Mouse (Mus musculus) CD4-positive, CD25-positive, alpha-beta regulatory T cell, adult 4 months (primary cell): Measurements from ENCODE around the gene Tmem94. TPM values are rescaled to one million over a fixed set of nuclear protein-coding genes. Genes with fewer than 3 reads are reported as not detected.

ENCODE experiments used
- ATAC-seq: one replicate; pipeline ENCODE4 v1.8.0; 2017
- polyA plus RNA-seq, 2 experiments: library from polyadenylated mRNA; unstranded; fragments of 100-300 nt; shearing (Covaris generic); gene quantifications; one replicate each; pipeline ENCODE4 v1.2.1; 2017

Gene Tmem94
- polyA plus RNA-seq, 2 experiments from 2014 or later: 8.5 to 17.5 TPM

GRCm38 (mm10) chr11:115766356-115766943 is 1.2 kb downstream of the Tmem94 start:
- ATAC-seq: no peak

GRCm38 (mm10) chr11:115766981-115767380 is 1.7 kb downstream of the Tmem94 start:
- ATAC-seq: no peak

DNA sequence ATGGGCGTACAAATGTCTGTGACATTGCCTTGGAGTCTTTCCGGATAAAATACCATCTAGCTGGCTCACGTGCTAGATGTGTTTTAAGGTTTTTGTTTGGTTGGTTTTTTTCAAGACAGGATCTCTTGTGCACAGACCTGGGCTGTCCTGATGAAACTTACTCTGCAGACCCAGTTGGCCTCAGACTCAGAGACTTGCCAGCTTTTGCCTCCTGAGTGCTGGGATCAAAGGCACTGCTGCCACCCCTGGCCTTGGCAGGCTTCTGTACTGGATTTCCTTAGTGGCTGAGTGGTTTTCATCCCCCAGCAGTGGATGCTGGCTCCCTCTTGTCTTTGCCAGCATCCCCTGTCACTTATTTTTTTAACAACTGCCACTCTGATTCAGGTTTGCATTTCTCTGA is 3.7 kb downstream of the Tmem94 start:
- ATAC-seq: no peak

DNA sequence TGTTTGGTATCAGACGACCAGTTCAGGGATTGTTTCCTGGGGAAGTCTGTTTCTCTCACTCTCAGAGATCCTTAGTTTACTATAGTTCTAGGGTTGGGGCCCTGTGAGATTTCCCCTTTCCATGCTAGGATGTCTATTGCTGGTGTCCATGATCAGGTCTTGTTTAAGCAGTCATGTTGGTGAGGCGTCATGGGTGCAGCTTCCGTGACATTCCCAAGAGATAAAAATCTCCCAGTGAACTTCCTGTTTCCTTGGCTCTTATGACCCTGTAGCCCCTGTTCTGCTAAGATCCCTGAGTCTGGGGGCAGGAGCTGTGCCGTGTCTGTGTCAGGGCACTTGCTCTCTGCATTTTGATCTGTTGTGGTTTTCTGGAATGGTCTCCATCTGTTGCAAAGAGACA is 9.4 kb downstream of the Tmem94 start:
- no peak for ATAC-seq

DNA sequence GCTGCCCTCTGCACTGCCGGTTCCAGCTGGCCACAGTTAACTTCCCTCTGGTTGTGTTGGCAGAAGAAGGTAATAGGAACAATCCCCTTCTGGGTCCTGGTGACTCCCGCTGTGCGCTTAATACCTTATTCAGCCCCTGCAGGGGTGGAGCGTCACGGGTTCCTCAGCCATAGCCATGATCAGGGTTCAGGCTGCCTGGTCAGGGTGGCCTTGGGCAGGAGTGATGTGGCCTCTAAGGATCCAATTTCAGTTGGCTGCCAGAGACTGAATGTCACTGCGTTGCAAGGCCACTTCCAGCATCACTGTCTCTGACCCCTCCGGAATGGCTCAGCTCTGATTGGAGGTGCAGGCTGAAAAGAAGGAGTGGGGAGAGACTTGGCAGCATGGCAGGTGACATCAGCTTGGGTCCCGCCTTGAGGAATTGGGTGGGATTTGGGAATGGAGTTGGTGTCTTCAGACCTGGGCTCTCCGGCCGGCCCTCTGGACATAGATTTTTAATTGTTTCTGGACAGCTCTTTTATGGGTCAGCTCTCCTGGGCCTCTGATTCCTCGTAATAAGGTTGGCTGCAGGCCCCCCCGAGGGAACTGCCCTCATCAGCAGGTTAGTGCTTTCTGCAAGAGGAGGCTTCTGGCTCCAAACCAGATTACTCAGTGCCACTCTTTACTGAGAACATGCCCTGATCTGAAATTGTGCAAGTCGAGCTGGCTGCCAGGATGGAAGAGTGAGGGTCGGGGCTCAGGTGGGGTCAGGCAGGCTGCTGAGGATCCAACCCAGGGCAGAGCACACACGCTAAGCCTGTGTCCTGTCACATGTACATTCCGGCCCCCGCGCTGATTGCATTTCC is 10.8 kb downstream of the Tmem94 start:
- no peak for ATAC-seq

DNA sequence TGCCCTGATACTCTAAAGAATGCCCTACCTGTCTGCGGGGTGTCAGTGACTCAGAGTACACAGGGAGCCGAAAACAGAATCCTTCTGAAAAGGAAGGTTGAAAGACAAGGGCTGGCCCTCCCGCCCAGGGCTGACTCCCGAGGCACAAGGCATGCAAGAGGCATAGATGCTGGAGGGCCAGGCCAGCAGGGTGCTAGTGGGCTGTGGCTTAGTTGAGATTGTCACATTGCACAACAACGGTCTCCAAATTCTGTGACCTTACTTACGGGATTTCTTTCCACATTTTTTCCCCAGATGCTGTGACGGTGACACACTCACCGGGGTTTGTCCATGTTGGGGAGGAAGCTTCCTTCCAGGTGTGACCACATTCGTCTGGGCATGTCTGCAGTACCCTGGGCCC is 11.7 kb downstream of the Tmem94 start:
- no peak for ATAC-seq

DNA sequence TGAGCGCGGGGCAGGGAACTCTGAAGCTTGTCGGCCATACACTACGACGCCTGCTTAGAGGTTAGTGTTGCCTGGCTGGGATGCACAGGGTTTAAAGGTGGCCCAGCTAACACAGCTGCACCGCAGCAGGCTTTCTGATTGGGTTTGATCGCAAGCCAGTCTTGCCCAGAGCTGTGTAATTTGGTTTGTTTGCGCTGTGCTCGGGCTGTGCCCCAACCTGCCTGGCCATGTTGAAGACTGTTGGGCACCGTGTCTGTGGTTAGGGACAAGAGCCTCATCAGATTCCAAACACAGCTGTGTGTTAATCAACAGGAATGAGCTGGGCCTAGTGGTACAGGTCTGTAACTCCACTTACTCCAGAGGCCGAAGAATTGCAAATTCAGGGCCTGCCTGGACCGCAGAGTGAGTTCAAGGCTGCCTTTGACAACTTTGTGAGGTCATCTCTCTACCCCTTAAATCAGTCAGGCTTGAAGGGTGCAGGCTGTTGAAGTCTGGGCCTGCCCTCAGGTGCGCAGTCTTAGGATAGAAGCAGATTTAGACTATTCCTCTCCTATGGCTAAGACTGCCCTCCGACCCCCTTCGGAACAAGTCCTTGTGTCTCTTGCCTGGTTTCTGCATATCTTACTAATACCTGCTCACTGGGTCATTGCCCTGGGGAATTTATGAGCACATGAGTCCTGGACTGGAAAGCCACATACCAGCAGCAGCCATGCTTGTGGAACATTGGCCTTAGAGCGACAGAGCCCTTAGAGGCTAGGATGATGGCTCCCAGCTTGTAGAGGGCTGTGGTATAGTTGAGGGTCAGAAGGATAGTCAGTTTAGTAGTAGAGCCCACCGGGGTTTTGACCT is 12.5 kb downstream of the Tmem94 start:
- no peak for ATAC-seq

DNA sequence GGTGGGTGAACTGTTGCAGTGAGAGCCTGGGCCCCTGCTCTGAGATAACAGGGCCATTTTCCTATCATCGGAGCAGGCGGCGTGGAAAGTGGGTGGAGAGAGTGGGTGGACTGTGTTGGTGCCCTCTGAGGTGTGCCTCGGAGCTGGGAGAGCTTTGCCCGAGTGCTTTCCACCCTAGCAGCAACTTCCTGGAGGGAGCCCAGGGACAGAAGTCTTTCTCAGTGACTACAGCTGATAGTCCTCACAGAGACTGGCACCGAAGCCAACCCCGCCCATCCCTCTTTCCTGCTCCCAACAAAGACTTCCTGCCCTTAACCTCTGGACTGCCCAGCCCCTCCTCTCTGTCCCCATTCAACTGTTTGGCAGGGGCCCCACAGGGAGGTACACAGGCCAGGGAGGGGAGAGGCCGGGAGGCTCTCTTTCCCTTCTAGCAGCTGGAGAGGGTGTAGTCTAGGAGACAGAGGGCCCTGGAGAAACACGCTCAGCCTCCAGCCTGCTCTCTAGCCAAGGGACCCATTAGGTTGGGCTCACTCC is 13.9 kb downstream of the Tmem94 start:
- ATAC-seq: no peak

- ATAC-seq: no peak
Observed at GRCm38 (mm10) chr11:115780141-115781070, 15.2 kb downstream of the Tmem94 start.

DNA sequence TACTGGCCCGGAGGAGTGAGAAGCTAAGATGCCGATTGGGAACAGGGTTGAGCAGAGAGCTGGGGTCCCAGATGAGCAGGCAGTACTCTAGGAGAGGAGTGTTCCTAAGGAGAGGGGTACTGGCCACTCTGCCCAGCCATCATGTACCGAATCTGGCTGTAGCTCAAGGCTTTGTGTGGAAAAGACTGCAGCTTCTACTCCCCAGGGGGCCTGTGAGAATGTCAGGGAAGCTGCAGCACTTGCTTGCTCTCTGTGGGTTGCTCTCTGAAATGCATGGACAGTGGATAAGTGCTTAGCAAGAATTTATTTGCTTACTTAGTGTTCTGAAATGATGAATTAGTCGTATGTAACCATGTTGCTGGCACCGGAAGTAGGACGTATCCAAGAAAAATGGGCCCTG is 21.2 kb downstream of the Tmem94 start:
- no peak for ATAC-seq

DNA sequence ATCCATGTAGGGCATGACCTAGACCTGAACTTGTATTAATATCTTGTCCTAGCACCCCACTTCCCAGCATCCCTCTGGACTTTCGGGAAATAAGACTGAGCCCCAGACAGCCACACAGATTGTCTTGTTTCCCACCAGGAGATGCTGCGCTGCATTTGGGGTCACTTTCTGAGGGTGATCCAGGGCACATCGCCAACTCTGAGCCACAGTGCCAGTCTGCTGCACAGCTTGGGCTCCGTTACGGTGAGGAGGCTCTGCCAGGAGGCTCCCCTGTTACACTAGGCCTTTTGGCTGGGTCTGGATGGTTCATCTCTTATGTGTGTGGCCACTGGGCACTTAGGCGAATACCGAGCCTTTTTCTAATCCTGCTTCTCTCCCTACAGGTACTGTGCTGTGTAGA is 24.6 kb downstream of the Tmem94 start:
- ATAC-seq: no peak

DNA sequence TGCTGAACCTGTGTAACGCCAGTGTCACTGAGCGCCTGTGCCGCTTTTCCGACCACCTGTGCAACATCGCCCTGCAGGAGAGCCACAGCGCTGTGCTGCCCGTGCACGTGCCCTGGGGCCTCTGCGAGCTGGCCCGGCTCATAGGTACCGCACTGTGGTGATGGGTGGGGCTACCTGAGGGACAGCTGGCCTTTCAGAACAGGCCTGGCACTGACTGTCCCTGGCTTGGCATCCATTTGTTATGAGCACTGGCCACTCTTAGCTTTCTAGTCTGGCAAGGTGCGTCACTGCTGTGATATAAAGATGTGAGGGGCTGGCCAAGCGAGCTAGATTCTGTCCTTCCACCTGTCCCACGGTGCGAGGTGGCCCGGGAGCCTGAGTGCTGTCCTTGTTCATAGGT is 26.7 kb downstream of the Tmem94 start:
- no peak for ATAC-seq

DNA sequence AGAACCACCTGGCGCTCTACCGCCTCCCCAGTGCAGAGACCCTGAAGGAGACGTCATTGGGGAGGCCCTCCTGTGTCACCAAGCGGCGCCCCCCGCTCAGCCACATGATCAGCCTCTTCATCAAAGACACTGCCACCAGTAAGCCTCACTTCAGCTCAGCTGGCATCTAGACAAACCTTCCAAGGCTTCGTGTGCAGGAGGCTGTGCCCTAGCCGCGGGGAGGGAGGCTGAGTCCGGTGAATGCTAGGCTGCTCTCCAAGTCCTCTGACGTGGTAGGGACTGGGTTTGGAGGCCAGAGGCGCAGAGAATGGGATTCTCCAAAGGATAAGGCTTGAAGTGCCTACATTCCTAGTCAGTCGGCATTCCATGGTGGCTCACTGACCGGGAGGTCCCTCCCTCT is 27.1 kb downstream of the Tmem94 start:
- no peak for ATAC-seq

DNA sequence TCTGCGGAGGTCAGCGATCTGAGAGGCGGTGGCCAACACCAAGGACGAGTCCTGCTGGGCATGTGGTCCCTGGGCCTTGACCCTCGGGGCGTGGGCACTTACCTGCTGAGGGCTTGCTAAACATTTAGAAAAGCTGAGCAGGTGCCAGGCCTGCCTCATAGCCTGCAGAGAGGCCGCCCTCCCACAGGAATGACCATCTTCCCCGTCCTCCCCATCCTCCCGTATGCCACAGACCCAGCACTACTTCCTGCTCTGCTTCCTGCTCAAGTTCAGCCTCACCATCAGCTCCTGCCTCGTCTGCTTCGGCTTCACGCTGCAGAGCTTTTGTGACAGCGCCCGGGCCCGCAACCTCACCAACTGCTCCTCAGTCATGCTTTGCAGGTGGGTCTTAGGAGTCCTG is 31.7 kb downstream of the Tmem94 start:
- no peak for ATAC-seq

- no peak for ATAC-seq
Observed at GRCm38 (mm10) chr11:115797665-115798064, 32.4 kb downstream of the Tmem94 start.

GRCm38 (mm10) chr11:115800981-115801380 is 35.7 kb downstream of the Tmem94 start:
- ATAC-seq: no peak

GRCm38 (mm10) chr11:115803072-115803709 is 38.0 kb downstream of the Tmem94 start:
- no peak for ATAC-seq

DNA sequence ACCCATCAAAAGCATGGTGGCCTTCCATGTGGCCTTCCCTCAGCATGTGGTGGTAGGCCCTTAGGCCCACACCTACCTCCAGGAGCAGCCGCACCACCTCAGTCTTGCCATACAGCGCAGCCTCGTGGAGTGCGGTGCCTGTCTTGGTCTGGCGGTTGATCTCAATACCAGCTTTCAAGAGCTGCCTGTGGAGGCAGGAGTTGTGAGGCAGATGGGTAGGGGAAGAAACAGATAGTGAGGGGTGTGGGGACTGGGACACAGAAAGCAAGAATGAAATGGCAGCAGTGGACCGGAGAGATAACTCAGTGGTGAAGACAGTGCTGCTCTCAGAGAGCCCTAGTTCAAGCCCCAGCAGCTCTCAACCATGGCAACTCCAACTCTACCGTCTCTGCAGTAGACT is 39.8 kb downstream of the Tmem94 start:
- ATAC-seq: no peak

- no peak for ATAC-seq
Observed at GRCm38 (mm10) chr11:115806154-115806553, 40.9 kb downstream of the Tmem94 start.

- ATAC-seq: no peak
Observed at GRCm38 (mm10) chr11:115807306-115807705, 42.1 kb downstream of the Tmem94 start.

- ATAC-seq: no peak
Observed at GRCm38 (mm10) chr11:115807971-115808370, 42.7 kb downstream of the Tmem94 start.
